Mouse (Mus musculus): ENCODE results near the gene Ppp1r14a. TPM values are rescaled to one million over a fixed set of nuclear protein-coding genes. Genes with fewer than 3 reads are reported as not detected.

The Ppp1r14a gene
- total and polyA plus RNA-seq, 3 experiments: 0.23 TPM; not detected in 2

DNA sequence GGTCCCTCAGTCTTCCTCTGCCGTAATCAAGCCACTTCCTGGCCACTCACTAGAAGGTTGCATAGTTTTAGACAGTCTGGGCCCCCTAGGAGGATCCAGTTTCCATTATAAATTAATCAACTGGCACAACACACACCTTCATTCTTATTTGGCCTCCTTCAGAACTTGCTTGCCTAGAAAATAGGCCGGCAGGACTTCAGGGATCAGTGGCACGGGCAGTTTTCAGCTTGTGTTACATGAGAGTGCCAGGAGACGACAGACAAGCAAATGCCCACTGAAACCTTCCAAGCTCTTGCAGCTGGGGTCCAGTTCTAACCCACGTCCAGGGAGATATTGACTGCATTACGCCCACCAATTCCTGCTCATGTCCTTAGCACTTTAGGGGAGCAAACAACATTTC, 27.0 kb upstream of the Ppp1r14a start:
- ATAC-seq (ENCODE audit: extremely low read depth, insufficient number of reproducible peaks, low FRiP score, poor library complexity, severe bottlenecking) (no peak), DNase-seq (ENCODE audit: low spot score) (no peak)
- H3K36me3 ChIP-seq (replicated peaks): peaks cover 88% of the 10 kb centered on the region
- peaks cover 3% of the 10 kb centered on the region; the same call in 1 of the 2 replicates for H3K4me1 ChIP-seq (ENCODE audit: insufficient read depth, low read depth, low read length)
- no peak overlapping the region for H3K4me3 ChIP-seq (ENCODE audit: low read depth, low read length)
- no peaks in the 10 kb centered on the region for H3K27me3 ChIP-seq (ENCODE audit: insufficient read depth, low read length)
- no peak for TF ChIP-seq POLR2AphosphoS5 (IDR thresholded peaks at IDR 0.05; ENCODE audit: insufficient replicate concordance, low read depth, low read length)
- no peak for TF ChIP-seq GATA1 (IDR thresholded peaks at IDR 0.05; ENCODE audit: borderline replicate concordance, low read length)
- TF ChIP-seq TAL1 (conservative IDR thresholded peaks at IDR 0.05; ENCODE audit: low read depth, low read length): no peak
- TF ChIP-seq CTCF (IDR thresholded peaks at IDR 0.05; ENCODE audit: low read depth, low read length): no peak
- TF ChIP-seq GATA2 (IDR thresholded peaks at IDR 0.05; ENCODE audit: borderline replicate concordance, low read depth, low read length): no peak
- H3K9me3 ChIP-seq (replicated peaks): no peaks in the 10 kb centered on the region

DNA sequence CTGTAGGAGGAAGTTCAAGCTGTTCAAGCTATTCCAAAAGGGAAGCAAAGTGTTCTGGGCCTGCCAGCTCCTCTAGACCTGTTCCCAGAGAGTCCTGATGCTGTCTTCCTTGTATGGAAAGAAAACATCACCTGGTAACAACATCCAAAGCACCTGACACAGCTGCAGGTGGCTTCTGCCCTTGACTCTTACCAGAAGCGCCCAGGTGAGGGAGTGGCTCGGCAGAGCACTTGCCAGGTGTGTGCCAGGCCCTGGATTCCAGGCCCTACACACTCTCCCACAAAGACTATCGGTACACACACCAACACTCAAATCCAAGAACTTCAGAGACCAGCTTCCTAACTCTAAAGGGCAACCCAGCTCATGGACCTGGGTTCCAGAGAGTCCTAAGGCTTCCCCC, 25.3 kb upstream of the Ppp1r14a start:
- H3K4me1 ChIP-seq (ENCODE audit: insufficient read depth, low read depth, low read length): peaks cover 3% of the 10 kb centered on the region; the same call in 1 of the 2 replicates
- DNase-seq (ENCODE audit: low spot score): no peak
- H3K27me3 ChIP-seq (ENCODE audit: insufficient read depth, low read length): no peaks in the 10 kb centered on the region
- ATAC-seq (ENCODE audit: extremely low read depth, insufficient number of reproducible peaks, low FRiP score, poor library complexity, severe bottlenecking): no peak
- H3K4me3 ChIP-seq (ENCODE audit: low read depth, low read length): no peak overlapping the region
- TF ChIP-seq TAL1 (conservative IDR thresholded peaks at IDR 0.05; ENCODE audit: low read depth, low read length): no peak
- TF ChIP-seq POLR2AphosphoS5 (IDR thresholded peaks at IDR 0.05; ENCODE audit: insufficient replicate concordance, low read depth, low read length): no peak
- TF ChIP-seq CTCF (IDR thresholded peaks at IDR 0.05; ENCODE audit: low read depth, low read length): no peak
- no peak for TF ChIP-seq GATA2 (IDR thresholded peaks at IDR 0.05; ENCODE audit: borderline replicate concordance, low read depth, low read length)
- TF ChIP-seq GATA1 (IDR thresholded peaks at IDR 0.05; ENCODE audit: borderline replicate concordance, low read length): no peak
- peaks cover 78% of the 10 kb centered on the region for H3K36me3 ChIP-seq (replicated peaks)
- H3K9me3 ChIP-seq (replicated peaks): no peaks in the 10 kb centered on the region

DNA sequence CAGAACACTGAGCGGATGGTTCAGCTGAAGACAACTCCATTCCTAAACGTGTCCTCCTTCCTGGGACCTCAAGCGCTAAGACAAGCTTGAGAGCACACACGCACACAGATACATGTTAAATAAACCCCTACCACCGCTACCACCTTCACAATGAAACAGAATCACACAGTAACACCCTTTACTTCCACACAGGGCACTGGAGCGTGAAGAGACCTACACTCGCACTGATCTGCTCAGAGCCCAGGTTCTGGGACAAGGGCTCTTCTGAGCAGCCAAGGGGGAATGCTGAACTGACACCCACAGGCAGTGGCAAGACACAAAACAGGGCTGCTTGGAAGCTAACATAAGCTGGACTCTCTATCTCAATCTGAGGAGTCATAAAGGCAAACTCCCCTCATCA, 23.5 kb upstream of the Ppp1r14a start:
- Histone ChIP-seq H3K27me3 (ENCODE audit: insufficient read depth, low read length) (no peaks in the 10 kb centered on the region), H3K4me1 (ENCODE audit: insufficient read depth, low read depth, low read length) (no peaks in the 10 kb centered on the region), H3K36me3 (replicated peaks) (peaks cover 72% of the 10 kb centered on the region), H3K9me3 (replicated peaks) (no peaks in the 10 kb centered on the region), H3K4me3 (ENCODE audit: low read depth, low read length) (no peak overlapping the region)
- TF ChIP-seq GATA1 (IDR thresholded peaks at IDR 0.05; ENCODE audit: borderline replicate concordance, low read length) (no peak), TAL1 (conservative IDR thresholded peaks at IDR 0.05; ENCODE audit: low read depth, low read length) (no peak), CTCF (IDR thresholded peaks at IDR 0.05; ENCODE audit: low read depth, low read length) (no peak), POLR2AphosphoS5 (IDR thresholded peaks at IDR 0.05; ENCODE audit: insufficient replicate concordance, low read depth, low read length) (no peak), GATA2 (IDR thresholded peaks at IDR 0.05; ENCODE audit: borderline replicate concordance, low read depth, low read length) (no peak)
- DNase-seq (ENCODE audit: low spot score) (no peak), ATAC-seq (ENCODE audit: extremely low read depth, insufficient number of reproducible peaks, low FRiP score, poor library complexity, severe bottlenecking) (no peak)

DNA sequence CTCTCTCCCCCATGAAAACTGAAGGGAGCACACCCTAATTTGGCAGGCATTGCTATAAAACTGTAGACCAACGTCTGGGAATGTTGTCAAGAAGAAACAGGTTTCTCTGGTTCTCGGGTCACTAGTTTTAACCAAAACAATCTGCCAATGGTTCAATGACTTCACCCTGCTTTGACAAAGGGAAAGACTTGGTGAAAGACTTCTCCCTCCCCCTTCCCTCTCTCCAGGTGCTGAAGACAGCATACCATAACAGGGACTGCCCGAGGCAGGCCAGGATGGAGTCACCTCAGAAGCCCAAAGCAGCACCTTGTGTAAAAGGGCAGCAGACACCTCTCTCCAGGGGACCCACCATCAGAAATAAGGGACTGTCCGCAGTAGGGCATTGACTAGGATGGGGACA, 22.2 kb upstream of the Ppp1r14a start:
- TF ChIP-seq POLR2AphosphoS5 (IDR thresholded peaks at IDR 0.05; ENCODE audit: insufficient replicate concordance, low read depth, low read length) (no peak), TAL1 (conservative IDR thresholded peaks at IDR 0.05; ENCODE audit: low read depth, low read length) (no peak), GATA1 (IDR thresholded peaks at IDR 0.05; ENCODE audit: borderline replicate concordance, low read length) (no peak), GATA2 (IDR thresholded peaks at IDR 0.05; ENCODE audit: borderline replicate concordance, low read depth, low read length) (no peak), CTCF (IDR thresholded peaks at IDR 0.05; ENCODE audit: low read depth, low read length) (no peak)
- Histone ChIP-seq H3K27me3 (ENCODE audit: insufficient read depth, low read length) (no peaks in the 10 kb centered on the region), H3K4me3 (ENCODE audit: low read depth, low read length) (no peak overlapping the region), H3K36me3 (replicated peaks) (peaks cover 76% of the 10 kb centered on the region), H3K9me3 (replicated peaks) (no peaks in the 10 kb centered on the region), H3K4me1 (ENCODE audit: insufficient read depth, low read depth, low read length) (peaks cover 2% of the 10 kb centered on the region)
- DNase-seq (ENCODE audit: low spot score) (no peak), ATAC-seq (ENCODE audit: extremely low read depth, insufficient number of reproducible peaks, low FRiP score, poor library complexity, severe bottlenecking) (no peak)

DNA sequence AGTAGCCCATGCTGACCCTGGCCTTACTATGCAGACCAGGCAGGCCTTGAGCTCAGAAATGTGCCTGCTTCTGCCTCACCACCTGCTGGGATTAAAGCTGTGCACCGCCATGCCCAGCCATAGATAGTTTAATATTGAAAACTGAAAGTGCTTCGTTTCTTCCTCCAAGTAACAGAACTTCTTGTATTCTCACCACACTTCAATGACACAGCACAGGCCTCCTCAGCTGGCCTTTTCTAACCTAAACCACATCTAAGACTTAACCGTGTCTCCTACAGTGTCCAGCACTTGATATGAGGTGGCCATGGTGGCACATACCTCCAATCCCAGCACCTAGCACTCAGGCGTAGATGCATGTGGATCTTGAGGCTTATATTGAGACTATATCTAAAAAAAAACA, 18.7 kb upstream of the Ppp1r14a start:
- ATAC-seq (ENCODE audit: extremely low read depth, insufficient number of reproducible peaks, low FRiP score, poor library complexity, severe bottlenecking) (no peak), DNase-seq (ENCODE audit: low spot score) (no peak)
- H3K4me1 ChIP-seq (ENCODE audit: insufficient read depth, low read depth, low read length): peaks cover 4% of the 10 kb centered on the region
- TF ChIP-seq POLR2AphosphoS5 (IDR thresholded peaks at IDR 0.05; ENCODE audit: insufficient replicate concordance, low read depth, low read length) (no peak), CTCF (IDR thresholded peaks at IDR 0.05; ENCODE audit: low read depth, low read length) (no peak), GATA1 (IDR thresholded peaks at IDR 0.05; ENCODE audit: borderline replicate concordance, low read length) (no peak), TAL1 (conservative IDR thresholded peaks at IDR 0.05; ENCODE audit: low read depth, low read length) (no peak), GATA2 (IDR thresholded peaks at IDR 0.05; ENCODE audit: borderline replicate concordance, low read depth, low read length) (no peak)
- H3K9me3 ChIP-seq (replicated peaks): no peaks in the 10 kb centered on the region
- H3K27me3 ChIP-seq (ENCODE audit: insufficient read depth, low read length): no peaks in the 10 kb centered on the region
- peaks cover 69% of the 10 kb centered on the region for H3K36me3 ChIP-seq (replicated peaks)
- H3K4me3 ChIP-seq (ENCODE audit: low read depth, low read length): no peak overlapping the region

DNA sequence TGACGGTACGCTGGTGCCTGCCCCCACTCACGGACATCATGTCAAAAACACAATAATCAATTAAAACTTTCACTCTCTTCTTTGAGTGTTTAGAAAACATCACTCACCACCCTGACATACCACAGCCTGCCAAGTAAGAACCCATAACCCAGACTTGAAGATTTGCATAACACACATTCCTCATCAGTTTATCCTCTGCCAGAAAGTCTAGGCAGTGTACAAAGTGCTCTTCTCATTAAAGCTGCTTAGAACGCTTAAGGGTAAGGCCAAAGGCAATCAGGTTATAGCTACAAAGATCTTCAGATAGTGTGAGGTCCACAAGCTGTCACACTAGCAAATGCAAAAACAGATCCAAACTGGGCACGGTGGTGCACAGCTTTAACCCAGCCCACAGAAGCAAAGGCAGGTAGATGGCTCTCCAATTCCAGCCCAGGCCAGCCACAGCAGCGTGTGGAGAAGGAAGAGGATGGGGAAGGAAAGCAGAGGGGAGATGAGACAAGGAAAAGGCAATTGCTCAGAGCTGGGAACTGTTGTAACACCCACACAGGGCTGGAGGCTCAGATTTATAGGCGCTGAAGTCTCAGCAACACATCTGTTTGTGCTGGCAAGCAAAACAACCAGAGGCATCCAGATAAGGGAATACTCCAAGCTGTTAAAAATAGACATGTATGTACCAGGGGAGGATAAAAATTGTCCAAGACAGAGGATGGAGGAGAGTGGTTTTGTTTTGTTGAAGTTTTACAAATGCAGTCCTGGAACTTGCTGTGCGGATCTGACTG, 17.2 kb upstream of the Ppp1r14a start:
- H3K9me3 ChIP-seq (replicated peaks): no peaks in the 10 kb centered on the region
- no peak overlapping the region for H3K4me3 ChIP-seq (ENCODE audit: low read depth, low read length)
- no peak for TF ChIP-seq GATA2 (IDR thresholded peaks at IDR 0.05; ENCODE audit: borderline replicate concordance, low read depth, low read length)
- no peak for DNase-seq (ENCODE audit: low spot score)
- peaks cover 69% of the 10 kb centered on the region for H3K36me3 ChIP-seq (replicated peaks)
- ATAC-seq (ENCODE audit: extremely low read depth, insufficient number of reproducible peaks, low FRiP score, poor library complexity, severe bottlenecking): no peak
- H3K27me3 ChIP-seq (ENCODE audit: insufficient read depth, low read length): no peaks in the 10 kb centered on the region
- peaks cover 8% of the 10 kb centered on the region for H3K4me1 ChIP-seq (ENCODE audit: insufficient read depth, low read depth, low read length)
